Mouse (Mus musculus) liver, postnatal 0 days (tissue): ENCODE measurements around the gene Polr2m.

Source experiments
- CTCF ChIP-seq: sonication (generic); IDR thresholded peaks from 2 replicates; pipeline ENCODE4 v1.5.1; 2016; ENCODE audit warnings: antibody characterized with exemption, low read depth
- EP300 ChIP-seq: IDR thresholded peaks from 2 replicates; pipeline ENCODE4 v1.6.1; 2016; ENCODE audit warnings: antibody characterized with exemption, low read depth, mild to moderate bottlenecking

- no peak for TF ChIP-seq CTCF
- no peak for TF ChIP-seq EP300
Measured at GRCm38 (mm10) chr9:71475536-71475935, 10.2 kb downstream of the Polr2m start.
